In the genomic region with DNA sequence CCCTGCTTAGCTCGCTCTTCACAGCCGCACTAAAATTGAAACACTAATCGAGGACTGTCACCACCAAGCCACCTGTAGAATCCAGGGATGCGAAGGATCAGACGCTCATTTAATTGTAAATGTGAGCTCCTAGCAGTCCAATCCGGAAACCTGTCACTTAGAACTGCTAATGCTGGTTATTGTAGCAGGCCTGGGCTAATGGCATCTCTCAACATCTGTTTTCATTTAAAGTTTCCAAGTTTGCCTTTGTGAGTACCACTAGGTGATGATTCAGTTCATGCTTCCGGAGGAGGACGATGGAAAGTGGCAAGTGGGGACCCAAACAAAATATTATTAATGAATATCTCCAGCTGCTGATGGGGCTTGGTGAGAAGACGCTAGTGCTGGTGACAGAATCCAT, we compare ENCODE assay signal across 28 mouse cellular contexts.
DNase-seq lines count a peak whose midpoint lies in the region; ATAC-seq lines count a peak whose summit lies in the region.
"Had no signal": no experiment of that assay in that cellular context is flagged by ENCODE, and none has a peak within 500 bp of the region (broad histone marks: within the 10 kb centered on the region; RNA-seq: fewer than 3 reads in every experiment).

No protein-coding gene starts in this region.

- no peak overlapping the region for H3K4me3 ChIP-seq in limb, embryonic 12.5 days (replicated peaks)
- H3K4me3 ChIP-seq in forebrain, embryonic 14.5 days (ENCODE audit: low read depth, low read length): no peak overlapping the region
- H3K4me3 ChIP-seq: embryonic facial prominence, embryonic 15.5 days; forebrain, embryonic 13.5 days; heart, embryonic 10.5 days; heart, embryonic 15.5 days; hindbrain, embryonic 13.5 days; left cerebral cortex, adult 2 months; midbrain, embryonic 15.5 days had no signal

- no peak overlapping the region for H3K9ac ChIP-seq in limb, embryonic 12.5 days (replicated peaks)
- H3K9ac ChIP-seq in forebrain, embryonic 14.5 days (ENCODE audit: low read length): no peak overlapping the region
- H3K9ac ChIP-seq: embryonic facial prominence, embryonic 15.5 days; forebrain, embryonic 13.5 days; heart, embryonic 15.5 days; hindbrain, embryonic 13.5 days; liver, embryonic 14.5 days; midbrain, embryonic 15.5 days had no signal

- no peaks in the 10 kb centered on the region for H3K27me3 ChIP-seq in limb, embryonic 12.5 days
- H3K27me3 ChIP-seq in forebrain, embryonic 14.5 days (replicated peaks; ENCODE audit: control insufficient read depth, insufficient read depth, low read length): no peaks in the 10 kb centered on the region
- H3K27me3 ChIP-seq: embryonic facial prominence, embryonic 15.5 days; forebrain, embryonic 13.5 days; hindbrain, embryonic 13.5 days; midbrain, embryonic 15.5 days had no signal

- DNase-seq in NIH3T3 (ENCODE audit: low read depth): peak; percentile 5
- peak; percentile 41 for DNase-seq in embryo, embryonic 11 days
- peak; percentile 14 for DNase-seq in fibroblast of lung, adult 2 months (ENCODE audit: low read depth)
- no peak for DNase-seq in left cerebral cortex, adult 18-20 months (ENCODE audit: low spot score in 2 of 2)
- no peak for DNase-seq in forebrain, embryonic 14.5 days (ENCODE audit: low spot score)
- no peak for DNase-seq in left cerebral cortex, adult 8-10 months (ENCODE audit: low spot score in 2 of 2)
- DNase-seq: adrenal gland, postnatal 10 days; cerebellum, adult 9-10 months; heart, postnatal 36 days; kidney, postnatal 14 days; layer of hippocampus, adult 9-11 months; liver; lung, adult 2 months; lung, postnatal 10 days; right cerebral cortex, adult 18-20 months; spleen, adult 18-20 months; thymus, postnatal 14 days had no signal

- H3K36me3 ChIP-seq in limb, embryonic 12.5 days: no peaks in the 10 kb centered on the region
- no peaks in the 10 kb centered on the region for H3K36me3 ChIP-seq in forebrain, embryonic 14.5 days (ENCODE audit: control insufficient read depth, insufficient read depth, low read length)
- H3K36me3 ChIP-seq: embryonic facial prominence, embryonic 15.5 days; heart, embryonic 10.5 days; heart, embryonic 15.5 days; hindbrain, embryonic 13.5 days; midbrain, embryonic 15.5 days had no signal

- H3K9me3 ChIP-seq in limb, embryonic 12.5 days: no peaks in the 10 kb centered on the region
- no peaks in the 10 kb centered on the region for H3K9me3 ChIP-seq in forebrain, embryonic 14.5 days (replicated peaks; ENCODE audit: control insufficient read depth, low read length)
- H3K9me3 ChIP-seq: embryonic facial prominence, embryonic 15.5 days; forebrain, embryonic 13.5 days; heart, embryonic 10.5 days; heart, embryonic 15.5 days; hindbrain, embryonic 13.5 days; midbrain, embryonic 15.5 days had no signal

- 15% methylated on average over 9 of the region's 9 CpGs for WGBS in limb, embryonic 12.5 days
- WGBS in forebrain, embryonic 14.5 days: 89% methylated on average over 9 of the region's 9 CpGs

- peaks cover 25% of the 10 kb centered on the region for H3K4me1 ChIP-seq in limb, embryonic 12.5 days (replicated peaks)
- H3K4me1 ChIP-seq in forebrain, embryonic 14.5 days (ENCODE audit: control insufficient read depth, insufficient read depth, low read length): no peaks in the 10 kb centered on the region
- H3K4me1 ChIP-seq: embryonic facial prominence, embryonic 15.5 days; heart, embryonic 15.5 days had no signal

- H3K4me2 ChIP-seq in limb, embryonic 12.5 days: peak overlapping the region; percentile 15; the same call in 1 of the 2 replicates
- H3K4me2 ChIP-seq in forebrain, embryonic 14.5 days (ENCODE audit: low read length): no peak overlapping the region
- H3K4me2 ChIP-seq: embryonic facial prominence, embryonic 15.5 days; forebrain, embryonic 13.5 days; heart, embryonic 15.5 days; hindbrain, embryonic 13.5 days; midbrain, embryonic 15.5 days had no signal

- no peak overlapping the region for H3K27ac ChIP-seq in limb, embryonic 12.5 days
- H3K27ac ChIP-seq in forebrain, embryonic 14.5 days (ENCODE audit: low read depth, low read length): no peak overlapping the region
- H3K27ac ChIP-seq: embryonic facial prominence, embryonic 15.5 days; forebrain, embryonic 13.5 days; heart, embryonic 10.5 days; heart, embryonic 15.5 days; hindbrain, embryonic 13.5 days; left cerebral cortex, adult 2 months; liver, embryonic 14.5 days; macrophage; midbrain, embryonic 15.5 days had no signal

- ATAC-seq in limb, embryonic 12.5 days (ENCODE audit: insufficient number of reproducible peaks, insufficient read depth, low FRiP score, low TSS enrichment, low read depth): no peak
- no peak for ATAC-seq in forebrain, embryonic 14.5 days
- ATAC-seq: forebrain, embryonic 13.5 days; intestine, postnatal 0 days; midbrain, embryonic 15.5 days had no signal

Comparison
In these comparisons a context has a peak if more than half of its experiments do, and no peak if none do; other contexts are left out.
1. DNase-seq: peak in NIH3T3 (single experiment), embryo, embryonic 11 days (single experiment) and fibroblast of lung, adult 2 months (single experiment); none in left cerebral cortex, adult 18-20 months (0 of 2), forebrain, embryonic 14.5 days (single experiment) and left cerebral cortex, adult 8-10 months (0 of 2).